Mouse (Mus musculus): ENCODE results near the gene Notch3. TPM values are rescaled to one million over a fixed set of nuclear protein-coding genes. Genes with fewer than 3 reads are reported as not detected.
"Not testable (repeated sequence)": the region's sequence is repeated elsewhere in the genome, so short reads cannot be mapped to it uniquely, and the experiment has no call there.

The Notch3 gene
- total RNA-seq, 1 experiment: 37.4 TPM

GRCm38 (mm10) chr17:32106358-32106757, 60.3 kb downstream of the Notch3 start:
- Histone ChIP-seq H3K9ac (ENCODE audit: insufficient read depth, low read depth, low read length, poor library complexity, severe bottlenecking) (no peak overlapping the region), H3K4me1 (ENCODE audit: control insufficient read depth in 2 of 2, insufficient read depth in 2 of 2, low read length in 2 of 2, poor library complexity in 1 of 2) (no peaks in the 10 kb centered on the region), H3K9me3 (ENCODE audit: control insufficient read depth, insufficient read depth, low read depth, low read length) (no peaks in the 10 kb centered on the region), H3K36me3 (ENCODE audit: control insufficient read depth, insufficient read depth, low read length, poor library complexity, severe bottlenecking) (no peaks in the 10 kb centered on the region), H3K4me3 (ENCODE audit: insufficient read depth in 1 of 2, low read depth in 1 of 2, low read length in 2 of 2, poor library complexity in 1 of 2, severe bottlenecking in 1 of 2) (no peak overlapping the region), H3K27ac (ENCODE audit: insufficient read depth, low read depth, low read length, poor library complexity, severe bottlenecking) (no peak overlapping the region)
- no peak for DNase-seq (ENCODE audit: low read depth, low spot score)
- no peak for TF ChIP-seq ZNF384 (IDR thresholded peaks at IDR 0.05; ENCODE audit: low read depth, low read length)
- in situ Hi-C loops (cut with MboI; ENCODE audit: low sequenced_read_pairs in 2 of 2, unreplicated experiment in 2 of 2): no loop called here

GRCm38 (mm10) chr17:32103054-32103453, 63.6 kb downstream of the Notch3 start:
- in situ Hi-C loops (cut with MboI; ENCODE audit: low sequenced_read_pairs in 2 of 2, unreplicated experiment in 2 of 2): no loop called here
- no peaks in the 10 kb centered on the region for H3K9me3 ChIP-seq (ENCODE audit: control insufficient read depth, insufficient read depth, low read depth, low read length)
- peaks cover 0 to 2% of the 10 kb centered on the region in 2 experiments; a peak in 1 of 4 replicates for H3K4me1 ChIP-seq (ENCODE audit: control insufficient read depth in 2 of 2, insufficient read depth in 2 of 2, low read length in 2 of 2, poor library complexity in 1 of 2)
- no peak for DNase-seq (ENCODE audit: low read depth, low spot score)
- no peak for TF ChIP-seq HCFC1 (IDR thresholded peaks at IDR 0.05; ENCODE audit: borderline replicate concordance, insufficient read depth, low read length)
- peak; percentile 77 for TF ChIP-seq MAFK (IDR thresholded peaks at IDR 0.05; ENCODE audit: insufficient read depth, low read depth, low read length)
- peak; percentile 29; the same call in 1 of the 2 replicates for TF ChIP-seq ZC3H11A (IDR thresholded peaks at IDR 0.05; ENCODE audit: borderline replicate concordance, low read depth, low read length)
- TF ChIP-seq ZNF384 (IDR thresholded peaks at IDR 0.05; ENCODE audit: low read depth, low read length): no peak
- TF ChIP-seq CHD2 (IDR thresholded peaks at IDR 0.05; ENCODE audit: low read depth, low read length): no peak
- no peak overlapping the region for H3K4me3 ChIP-seq (ENCODE audit: insufficient read depth in 1 of 2, low read depth in 1 of 2, low read length in 2 of 2, poor library complexity in 1 of 2, severe bottlenecking in 1 of 2)
- no peak overlapping the region for H3K9ac ChIP-seq (ENCODE audit: insufficient read depth, low read depth, low read length, poor library complexity, severe bottlenecking)
- H3K27ac ChIP-seq (ENCODE audit: insufficient read depth, low read depth, low read length, poor library complexity, severe bottlenecking): no peak overlapping the region
- H3K36me3 ChIP-seq (ENCODE audit: control insufficient read depth, insufficient read depth, low read length, poor library complexity, severe bottlenecking): no peaks in the 10 kb centered on the region

GRCm38 (mm10) chr17:32099943-32100586, 66.6 kb downstream of the Notch3 start:
- H3K4me1 ChIP-seq (ENCODE audit: control insufficient read depth in 2 of 2, insufficient read depth in 2 of 2, low read length in 2 of 2, poor library complexity in 1 of 2): peaks cover 0 to 2% of the 10 kb centered on the region in 2 experiments; a peak in 1 of 4 replicates
- no peaks in the 10 kb centered on the region for H3K36me3 ChIP-seq (ENCODE audit: control insufficient read depth, insufficient read depth, low read length, poor library complexity, severe bottlenecking)
- peak overlapping the region; percentile 68 to 70 for H3K4me3 ChIP-seq (ENCODE audit: insufficient read depth in 1 of 2, low read depth in 1 of 2, low read length in 2 of 2, poor library complexity in 1 of 2, severe bottlenecking in 1 of 2)
- in situ Hi-C loops (cut with MboI; ENCODE audit: low sequenced_read_pairs in 2 of 2, unreplicated experiment in 2 of 2): no loop called here
- no peaks in the 10 kb centered on the region for H3K9me3 ChIP-seq (ENCODE audit: control insufficient read depth, insufficient read depth, low read depth, low read length)
- TF ChIP-seq ZNF384 (IDR thresholded peaks at IDR 0.05; ENCODE audit: low read depth, low read length): no peak
- no peak for TF ChIP-seq CHD2 (IDR thresholded peaks at IDR 0.05; ENCODE audit: low read depth, low read length)
- TF ChIP-seq HCFC1 (IDR thresholded peaks at IDR 0.05; ENCODE audit: borderline replicate concordance, insufficient read depth, low read length): no peak
- TF ChIP-seq MAFK (IDR thresholded peaks at IDR 0.05; ENCODE audit: insufficient read depth, low read depth, low read length): no peak
- TF ChIP-seq ZC3H11A (IDR thresholded peaks at IDR 0.05; ENCODE audit: borderline replicate concordance, low read depth, low read length): no peak
- H3K27ac ChIP-seq (ENCODE audit: insufficient read depth, low read depth, low read length, poor library complexity, severe bottlenecking): no peak overlapping the region
- DNase-seq (ENCODE audit: low read depth, low spot score): peak; percentile 50
- peak overlapping the region; percentile 33 for H3K9ac ChIP-seq (ENCODE audit: insufficient read depth, low read depth, low read length, poor library complexity, severe bottlenecking)

- Histone ChIP-seq H3K36me3 (ENCODE audit: control insufficient read depth, insufficient read depth, low read length, poor library complexity, severe bottlenecking) (no peaks in the 10 kb centered on the region), H3K4me3 (ENCODE audit: insufficient read depth in 1 of 2, low read depth in 1 of 2, low read length in 2 of 2, poor library complexity in 1 of 2, severe bottlenecking in 1 of 2) (peak overlapping the region; percentile 68 to 70), H3K9ac (ENCODE audit: insufficient read depth, low read depth, low read length, poor library complexity, severe bottlenecking) (peak overlapping the region; percentile 33; the same call in 1 of the 2 replicates), H3K27ac (ENCODE audit: insufficient read depth, low read depth, low read length, poor library complexity, severe bottlenecking) (no peak overlapping the region), H3K9me3 (ENCODE audit: control insufficient read depth, insufficient read depth, low read depth, low read length) (no peaks in the 10 kb centered on the region), H3K4me1 (ENCODE audit: control insufficient read depth in 2 of 2, insufficient read depth in 2 of 2, low read length in 2 of 2, poor library complexity in 1 of 2) (peaks cover 0 to 2% of the 10 kb centered on the region in 2 experiments; a peak in 1 of 4 replicates)
- in situ Hi-C loops (cut with MboI; ENCODE audit: low sequenced_read_pairs in 2 of 2, unreplicated experiment in 2 of 2): no loop called here
- no peak for DNase-seq (ENCODE audit: low read depth, low spot score)
- no peak for TF ChIP-seq ZC3H11A (IDR thresholded peaks at IDR 0.05; ENCODE audit: borderline replicate concordance, low read depth, low read length)
- 0 out of 2 replicates have a peak, but pooled peaks have one; percentile 46 for TF ChIP-seq MAFK (IDR thresholded peaks at IDR 0.05; ENCODE audit: insufficient read depth, low read depth, low read length)
These were observed 67.1 kb downstream of the Notch3 start for GRCm38 (mm10) chr17:32099574-32099942.

GRCm38 (mm10) chr17:32098905-32099304, 67.7 kb downstream of the Notch3 start:
- H3K9ac ChIP-seq (ENCODE audit: insufficient read depth, low read depth, low read length, poor library complexity, severe bottlenecking); H3K4me3 ChIP-seq (ENCODE audit: insufficient read depth in 1 of 2, low read depth in 1 of 2, low read length in 2 of 2, poor library complexity in 1 of 2, severe bottlenecking in 1 of 2); H3K36me3 ChIP-seq (ENCODE audit: control insufficient read depth, insufficient read depth, low read length, poor library complexity, severe bottlenecking); DNase-seq (ENCODE audit: low read depth, low spot score); H3K27ac ChIP-seq (ENCODE audit: insufficient read depth, low read depth, low read length, poor library complexity, severe bottlenecking); H3K9me3 ChIP-seq (ENCODE audit: control insufficient read depth, insufficient read depth, low read depth, low read length); H3K4me1 ChIP-seq (ENCODE audit: control insufficient read depth in 2 of 2, insufficient read depth in 2 of 2, low read length in 2 of 2, poor library complexity in 1 of 2); in situ Hi-C loops (cut with MboI; ENCODE audit: low sequenced_read_pairs in 2 of 2, unreplicated experiment in 2 of 2): not testable (repeated sequence)

Measured in ES-E14 (cell line).